Mouse (Mus musculus) heart, embryonic 16.5 days (tissue): Measurements from ENCODE around the gene Grik5. TPM values are rescaled to one million over a fixed set of nuclear protein-coding genes. Genes with fewer than 3 reads are reported as not detected.

Experiments
- ATAC-seq: fragments of 200-750 bp; cut with Nextera tagmentation; replicated peaks from 2 replicates; pipeline ENCODE4 v1.8.0; 2017; ENCODE audit warnings: moderate number of reproducible peaks; ENCODE audit not compliant: insufficient read depth, low FRiP score; ENCODE audit errors: extremely low read depth
- H3K27ac ChIP-seq: fragments of 300-500 bp; sonication (generic); 2 replicates; pipeline ENCODE4 v1.5.1; 2014; ENCODE audit warnings: mild to moderate bottlenecking, low read length, control low read depth, moderate library complexity
- H3K27me3 ChIP-seq: fragments of 300-500 bp; sonication (generic); 2 replicates; pipeline ENCODE4 v1.6.1; 2014; ENCODE audit warnings: low read length, mixed read lengths; ENCODE audit not compliant: control insufficient read depth, insufficient read depth
- H3K36me3 ChIP-seq: fragments of 300-500 bp; sonication (generic); 2 replicates; pipeline ENCODE4 v1.6.1; 2014; ENCODE audit not compliant: control insufficient read depth, insufficient read depth
- H3K4me1 ChIP-seq: fragments of 300-500 bp; sonication (generic); 2 replicates; pipeline ENCODE4 v1.6.1; 2014; ENCODE audit warnings: low read length, mixed read lengths; ENCODE audit not compliant: control insufficient read depth, insufficient read depth
- H3K4me2 ChIP-seq: fragments of 300-500 bp; sonication (generic); 2 replicates; pipeline ENCODE4 v1.6.1; 2014; ENCODE audit warnings: low read depth, mild to moderate bottlenecking, control low read depth, low read length
- H3K4me3 ChIP-seq: fragments of 300-500 bp; sonication (generic); 2 replicates; pipeline ENCODE4 v1.5.1; 2014; ENCODE audit warnings: mild to moderate bottlenecking, control low read depth, low read length
- H3K9ac ChIP-seq: fragments of 300-500 bp; sonication (generic); 2 replicates; pipeline ENCODE4 v1.6.1; 2014; ENCODE audit warnings: low read length, control low read depth
- H3K9me3 ChIP-seq: fragments of 300-500 bp; sonication (generic); replicated peaks from 2 replicates; pipeline ENCODE4 v1.6.1; 2016; ENCODE audit warnings: low read length; ENCODE audit not compliant: control insufficient read depth
- WGBS: fragments of 180-500 bp; shearing (Covaris S2); extraction: QIAGEN DNeasy Blood & Tissue Kit; methylation state at CpG from one replicate; pipeline ENCODE4 v1.1.7; 2014; 5-methylcytosine and 5-hydroxymethylcytosine counted together
- polyA plus RNA-seq: library from polyadenylated mRNA; unstranded; fragments of >200 nt; fragmentation: Nextera tagmentation; extraction: Ambion mirVana; gene quantifications from 2 replicates; pipeline ENCODE4 v1.2.1, GENCODE M21; 2015

The Grik5 gene
- 2.3 and 3.0 TPM in 2 replicates for polyA plus RNA-seq

DNA sequence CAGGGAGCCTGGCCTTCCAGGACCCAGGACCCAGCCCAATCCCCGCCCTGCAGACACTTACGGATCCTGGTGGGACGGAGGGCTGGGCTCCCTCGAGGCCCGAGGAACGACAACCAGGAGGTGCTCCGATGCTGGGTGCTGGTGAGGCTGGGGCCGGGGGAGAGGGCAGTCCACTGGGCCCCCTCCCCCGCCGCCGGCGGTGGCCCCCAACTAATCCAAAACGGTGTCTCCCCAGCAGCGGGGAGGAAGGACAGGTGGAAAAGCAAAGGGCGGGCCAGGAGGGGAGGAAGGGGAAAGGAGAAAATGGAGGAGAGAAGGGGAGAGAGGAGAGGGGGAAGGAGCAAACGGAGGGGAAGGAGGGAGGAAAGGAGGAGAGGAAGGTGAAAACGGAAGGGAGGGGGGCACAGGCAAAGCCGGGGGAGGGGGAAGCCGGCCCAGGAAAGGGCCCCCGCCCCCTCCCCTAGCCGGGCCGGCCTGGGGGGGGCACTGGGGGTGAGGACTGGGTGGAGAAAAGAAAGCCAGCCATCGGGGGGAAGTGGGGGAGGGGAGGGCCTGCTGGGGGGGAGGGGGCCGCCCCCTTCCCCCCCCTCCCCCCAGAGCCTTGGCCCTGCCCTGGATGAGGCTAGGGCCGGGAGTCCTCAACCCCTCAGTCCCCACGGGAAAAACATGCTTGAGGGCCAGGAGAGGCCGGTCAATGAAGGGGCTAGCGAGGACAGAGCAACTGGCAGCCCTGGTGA, at the start of gene Grik5, which contains the start of gene Zfp574:
TSS of gene Grik5 (minus strand) at position 368 of the 737 bp plus-strand sequence.
TSS of gene Zfp574 (plus strand) at position 589 of the 737 bp plus-strand sequence.
- Histone ChIP-seq H3K27ac (peak within 1 kb of the TSS; percentile 75), H3K27me3 (no peaks in the 10 kb centered on the region), H3K4me1 (peaks cover 20% of the 10 kb centered on the region), H3K36me3 (peaks cover 11% of the 10 kb centered on the region; the same call in 1 of the 2 replicates), H3K9me3 (no peaks in the 10 kb centered on the region), H3K9ac (peak within 1 kb of the TSS; percentile 85), H3K4me3 (peak within 1 kb of the TSS; percentile 68), H3K4me2 (peak within 1 kb of the TSS; percentile 95)
- under 1% methylated on average over 28 of the region's 28 CpGs for WGBS
- no peak for ATAC-seq

DNA sequence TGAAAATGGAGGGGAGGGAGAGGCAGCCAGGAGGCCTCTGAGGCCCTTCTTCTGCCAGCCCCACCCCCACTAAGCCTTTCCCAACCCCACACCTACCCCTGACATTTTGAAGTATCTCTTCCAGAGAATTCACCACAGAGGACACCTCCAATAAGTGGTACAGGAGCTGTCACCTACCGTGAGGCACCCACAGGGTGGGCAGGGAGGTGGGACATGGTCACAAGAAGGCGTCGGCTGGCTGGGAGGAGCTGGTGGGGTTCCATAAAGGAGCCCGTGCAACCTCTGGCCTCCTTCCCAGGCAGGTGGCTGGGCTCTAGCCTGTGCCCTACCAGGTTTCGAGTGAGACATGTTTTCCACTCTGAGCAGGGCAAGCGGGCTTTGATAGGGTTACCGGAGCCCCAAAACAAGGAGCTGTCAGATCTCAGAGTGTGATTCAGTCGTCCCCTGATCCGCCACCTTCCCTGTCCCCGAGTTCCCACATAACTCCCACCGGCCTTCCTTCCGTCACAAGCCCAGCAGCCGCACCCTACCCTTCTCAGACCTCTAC, 49.2 kb upstream of the Grik5 start:
- peaks cover under 1% of the 10 kb centered on the region for H3K27me3 ChIP-seq
- H3K36me3 ChIP-seq, result no peaks in the 10 kb centered on the region
- no peak overlapping the region for H3K9ac ChIP-seq
- WGBS, result 61% methylated on average over 13 of the region's 13 CpGs
- H3K9me3 ChIP-seq, result no peaks in the 10 kb centered on the region
- ATAC-seq, result no peak
- H3K4me3 ChIP-seq, result no peak overlapping the region
- H3K4me1 ChIP-seq, result no peaks in the 10 kb centered on the region
- no peak overlapping the region for H3K27ac ChIP-seq
- no peak overlapping the region for H3K4me2 ChIP-seq

DNA sequence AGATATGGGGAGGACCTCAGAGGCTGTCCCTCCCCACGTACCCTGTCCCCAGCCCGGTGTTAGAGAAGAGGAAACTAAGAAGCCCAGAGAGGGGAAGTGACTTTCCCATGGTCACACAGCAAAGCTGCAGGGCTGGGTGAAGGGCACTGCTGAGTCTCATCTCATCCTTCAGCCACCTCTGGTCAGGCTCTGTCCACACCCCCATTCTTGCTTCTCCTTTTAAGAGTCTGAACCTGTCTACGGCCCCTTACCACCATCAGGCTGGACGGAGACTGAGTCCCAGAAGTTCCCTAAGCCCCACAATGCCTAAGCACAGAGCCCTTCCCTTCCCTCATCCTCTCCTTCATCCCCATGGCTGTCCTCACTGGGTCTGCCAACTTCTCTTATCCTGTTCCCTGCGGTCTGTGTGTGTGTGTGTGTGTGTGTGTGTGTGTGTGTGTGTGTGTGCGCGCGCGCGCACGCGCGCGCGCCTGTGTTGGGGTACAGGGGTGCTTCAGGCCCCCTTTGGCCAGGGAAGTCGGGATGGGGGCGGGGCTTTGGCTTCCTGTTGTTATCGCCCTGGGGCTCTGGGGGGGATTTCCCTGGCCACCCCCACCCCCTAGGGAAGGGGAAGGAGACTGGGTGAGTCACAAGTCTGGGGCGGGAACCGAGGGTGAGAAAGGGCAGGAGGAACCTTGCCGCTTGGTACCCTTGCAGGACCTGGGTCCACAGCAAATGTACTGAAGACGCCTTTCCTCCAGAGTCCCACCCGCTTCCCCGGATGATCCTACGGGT, 48.1 kb upstream of the Grik5 start:
- 53% methylated on average over 19 of the region's 25 CpGs for WGBS
- no peak overlapping the region for H3K4me2 ChIP-seq

DNA sequence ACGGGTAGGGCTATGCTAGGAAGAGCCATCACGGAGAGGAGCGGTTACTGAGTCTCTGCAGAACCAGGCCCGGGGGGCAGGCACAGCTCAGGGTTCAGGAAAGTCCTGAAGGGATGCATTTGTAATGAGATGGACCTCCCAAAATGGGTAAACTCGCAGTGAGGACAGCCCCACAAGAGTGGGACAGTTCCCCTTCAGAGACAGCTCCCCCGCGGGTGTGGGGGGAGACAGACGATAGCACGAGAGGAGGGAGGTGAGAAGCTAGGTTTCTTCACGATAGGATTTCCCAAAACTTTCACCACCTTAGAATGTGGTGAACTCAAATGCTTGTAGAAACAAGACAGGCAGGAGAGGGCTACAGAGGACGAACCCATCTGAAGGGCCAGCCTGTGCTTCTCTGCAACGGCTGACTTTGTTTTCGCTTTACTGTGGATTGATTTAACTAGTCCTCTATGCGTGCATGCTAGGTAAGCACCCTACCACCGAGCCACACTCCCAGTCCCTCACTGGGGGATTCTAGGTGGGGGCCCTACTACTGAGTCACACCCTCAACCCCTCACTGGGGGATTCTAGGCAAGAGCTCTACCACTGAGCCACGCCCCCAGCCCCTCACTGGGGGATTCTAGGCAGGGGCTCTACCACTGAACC, 40.9 kb upstream of the Grik5 start:
- H3K4me1 ChIP-seq, result no peaks in the 10 kb centered on the region
- H3K9me3 ChIP-seq, result no peaks in the 10 kb centered on the region
- no peak for ATAC-seq
- 77% methylated on average over 16 of the region's 16 CpGs for WGBS
- no peak overlapping the region for H3K27ac ChIP-seq
- H3K9ac ChIP-seq, result no peak overlapping the region
- H3K27me3 ChIP-seq, result peaks cover 10% of the 10 kb centered on the region
- H3K4me2 ChIP-seq, result no peak overlapping the region
- no peak overlapping the region for H3K4me3 ChIP-seq
- no peaks in the 10 kb centered on the region for H3K36me3 ChIP-seq

More for the DNA sequence above, 48.1 kb upstream of the Grik5 start:
- no peak overlapping the region for H3K9ac ChIP-seq
- no peaks in the 10 kb centered on the region for H3K9me3 ChIP-seq
- H3K4me1 ChIP-seq, result no peaks in the 10 kb centered on the region
- no peak overlapping the region for H3K27ac ChIP-seq
- no peaks in the 10 kb centered on the region for H3K36me3 ChIP-seq
- H3K27me3 ChIP-seq, result peaks cover 5% of the 10 kb centered on the region
- no peak for ATAC-seq
- H3K4me3 ChIP-seq, result no peak overlapping the region

DNA sequence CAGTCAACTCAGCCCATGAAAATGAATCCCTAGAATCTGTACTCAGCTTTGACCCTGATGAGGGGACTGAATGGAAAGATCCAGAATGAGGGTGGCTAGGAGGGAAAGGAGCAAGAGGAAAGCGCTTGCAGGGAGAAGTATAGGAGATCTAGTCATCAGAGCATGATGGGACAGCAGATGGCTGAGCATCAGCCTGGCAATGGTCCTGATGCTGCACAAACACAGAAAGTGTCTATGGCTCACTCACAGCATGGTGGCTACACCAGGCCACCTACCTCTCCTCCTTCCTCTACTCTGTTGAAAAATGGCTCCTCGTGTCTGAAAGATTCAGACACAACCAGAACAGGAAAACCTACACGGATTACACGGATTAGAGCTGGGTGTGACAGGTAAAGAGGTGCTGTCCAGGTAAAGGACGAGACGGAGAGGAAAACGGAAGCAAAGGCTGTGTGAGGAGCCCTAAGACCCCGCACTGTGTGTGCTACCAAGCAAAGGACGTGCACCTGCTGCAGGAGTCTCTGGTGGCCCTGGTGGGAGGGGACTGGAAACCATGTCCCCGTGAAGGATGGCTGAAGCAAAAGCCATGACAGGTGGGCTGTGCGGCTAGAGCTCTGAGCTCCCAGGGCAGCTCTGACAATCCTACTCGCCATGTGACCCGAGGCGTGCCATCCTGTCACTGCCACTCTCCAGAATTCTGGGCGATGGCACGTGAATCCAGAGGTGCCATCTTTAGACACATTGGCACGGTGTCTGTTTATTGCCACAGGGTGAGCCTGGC, 40.2 kb upstream of the Grik5 start:
- peaks cover under 1% of the 10 kb centered on the region for H3K4me1 ChIP-seq
- 81% methylated on average over 17 of the region's 17 CpGs for WGBS
- peaks cover 10% of the 10 kb centered on the region for H3K27me3 ChIP-seq
- H3K9me3 ChIP-seq, result no peaks in the 10 kb centered on the region
- no peak for ATAC-seq
- H3K4me3 ChIP-seq, result no peak overlapping the region
- no peak overlapping the region for H3K9ac ChIP-seq
- H3K4me2 ChIP-seq, result no peak overlapping the region
- no peaks in the 10 kb centered on the region for H3K36me3 ChIP-seq
- no peak overlapping the region for H3K27ac ChIP-seq

DNA sequence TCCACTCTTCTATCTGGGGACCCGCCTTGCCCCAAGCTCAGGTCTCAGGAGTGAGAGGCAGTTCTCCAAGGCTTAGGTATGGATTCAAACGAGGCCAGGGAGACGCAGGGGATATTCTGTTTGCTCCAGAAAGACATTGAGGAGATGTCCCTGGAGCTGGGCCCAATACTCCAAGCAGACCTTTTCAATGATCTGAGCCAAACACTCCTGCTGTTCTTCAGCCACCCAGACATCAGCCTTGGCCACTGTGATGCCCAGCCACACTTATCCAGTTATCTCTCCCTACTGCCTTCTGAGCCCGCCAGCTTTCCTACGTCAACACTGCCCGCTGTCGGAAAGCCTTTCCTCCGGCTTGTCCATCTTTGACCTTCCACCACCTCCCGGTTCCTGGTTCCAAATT, 38.2 kb upstream of the Grik5 start:
- H3K27ac ChIP-seq, result no peak overlapping the region
- no peaks in the 10 kb centered on the region for H3K9me3 ChIP-seq
- peaks cover 5% of the 10 kb centered on the region; the same call in 1 of the 2 replicates for H3K27me3 ChIP-seq
- peaks cover 10% of the 10 kb centered on the region for H3K4me1 ChIP-seq
- H3K9ac ChIP-seq, result no peak overlapping the region
- no peak overlapping the region for H3K4me2 ChIP-seq
- ATAC-seq, result no peak
- H3K4me3 ChIP-seq, result no peak overlapping the region
- no peaks in the 10 kb centered on the region for H3K36me3 ChIP-seq
- WGBS, result 62% methylated on average over 9 of the region's 9 CpGs

DNA sequence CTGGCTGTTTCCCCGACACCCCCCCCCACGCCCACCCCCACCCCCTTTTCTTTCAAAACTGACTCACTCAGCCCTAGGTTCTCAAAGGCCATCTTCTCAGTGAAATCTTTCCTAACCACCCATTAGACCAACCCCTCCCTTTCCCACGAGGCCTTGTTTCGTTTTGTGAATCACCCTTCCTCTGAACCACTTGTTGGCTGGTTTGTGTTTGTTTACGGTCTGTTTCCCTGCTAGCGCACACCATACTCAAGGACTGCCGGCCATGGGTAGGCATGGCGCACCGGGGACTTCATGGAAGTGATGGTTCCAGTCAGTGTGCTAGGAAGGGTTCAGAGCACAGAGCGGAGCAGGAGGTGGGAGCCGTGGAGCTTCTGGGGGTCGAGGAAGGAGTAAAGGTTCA, 37.2 kb upstream of the Grik5 start:
- Histone ChIP-seq H3K4me2 (no peak overlapping the region), H3K36me3 (no peaks in the 10 kb centered on the region), H3K27me3 (no peaks in the 10 kb centered on the region), H3K4me1 (peaks cover 10% of the 10 kb centered on the region), H3K27ac (no peak overlapping the region), H3K9ac (no peak overlapping the region), H3K9me3 (no peaks in the 10 kb centered on the region), H3K4me3 (no peak overlapping the region)
- WGBS, result 75% methylated on average over 12 of the region's 12 CpGs
- ATAC-seq, result no peak

DNA sequence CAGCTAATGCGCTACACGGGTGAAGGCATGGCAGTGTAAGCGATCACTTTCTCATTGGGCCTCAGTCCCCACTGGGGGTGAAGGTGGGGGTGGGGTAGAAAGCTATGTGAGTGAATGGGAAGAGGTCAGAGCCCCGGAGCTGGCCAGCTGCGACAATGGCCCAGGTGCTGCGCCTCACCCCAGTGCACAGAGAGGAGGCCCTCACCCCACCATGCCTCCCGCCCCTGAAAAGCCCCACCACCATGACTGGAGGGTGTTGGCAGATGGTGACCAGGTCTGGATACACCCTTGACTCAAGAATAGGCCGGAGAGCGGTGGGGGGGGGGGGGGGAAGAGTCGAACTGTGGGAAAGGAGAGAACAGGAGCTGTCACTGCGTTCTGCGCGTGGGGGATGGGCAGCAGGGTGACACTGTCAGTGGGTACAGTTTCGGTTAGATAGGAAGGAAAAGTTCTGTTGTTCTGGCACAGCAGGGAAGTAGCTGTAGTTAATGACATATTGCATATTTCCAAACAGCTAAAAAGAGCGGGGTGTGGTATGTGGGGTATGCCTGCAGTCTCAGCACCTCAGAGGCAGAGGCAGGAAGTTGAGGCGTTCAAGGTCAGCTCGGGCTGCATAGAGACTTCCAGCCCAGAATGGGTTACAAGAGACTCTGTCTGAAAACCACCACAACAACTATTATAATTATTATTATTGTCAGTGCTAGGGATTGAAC, 34.8 kb upstream of the Grik5 start:
- H3K4me1 ChIP-seq, result peaks cover 10% of the 10 kb centered on the region
- no peaks in the 10 kb centered on the region for H3K36me3 ChIP-seq
- no peaks in the 10 kb centered on the region for H3K27me3 ChIP-seq
- WGBS, result 23% methylated on average over 16 of the region's 17 CpGs
- no peak overlapping the region; the same call in 1 of the 2 replicates for H3K27ac ChIP-seq
- no peak for ATAC-seq
- no peaks in the 10 kb centered on the region for H3K9me3 ChIP-seq
- H3K4me2 ChIP-seq, result peak overlapping the region; percentile 32
- H3K4me3 ChIP-seq, result no peak overlapping the region
- peak overlapping the region; percentile 29; the same call in 1 of the 2 replicates for H3K9ac ChIP-seq
